Mouse (Mus musculus) limb, embryonic 13.5 days (tissue): ENCODE data around the gene Pex26. TPM values are rescaled to one million over a fixed set of nuclear protein-coding genes. Genes with fewer than 3 reads are reported as not detected.
A peak's percentile ranks its signal among the peaks of the same experiment; 100 is the strongest.

Experiments used
- ATAC-seq: fragments of 200-750 bp; cut with Nextera tagmentation; 2 replicates; pipeline ENCODE4 v1.8.0; 2017; ENCODE audit warnings: low read depth, moderate number of reproducible peaks, moderate TSS enrichment; ENCODE audit not compliant: low FRiP score
- H3K27ac ChIP-seq: fragments of 300-500 bp; sonication (generic); 2 replicates; pipeline ENCODE4 v1.5.1; 2015; ENCODE audit warnings: inconsistent platforms, mild to moderate bottlenecking, moderate library complexity
- H3K27me3 ChIP-seq: fragments of 300-500 bp; sonication (generic); 2 replicates; pipeline ENCODE4 v1.6.1; 2015; ENCODE audit warnings: mild to moderate bottlenecking, inconsistent platforms
- H3K36me3 ChIP-seq: fragments of 300-500 bp; sonication (generic); 2 replicates; pipeline ENCODE4 v1.6.1; 2015; ENCODE audit warnings: inconsistent platforms, mild to moderate bottlenecking, moderate library complexity
- H3K4me1 ChIP-seq: fragments of 300-500 bp; sonication (generic); 2 replicates; pipeline ENCODE4 v1.6.1; 2015; ENCODE audit warnings: inconsistent platforms
- H3K4me2 ChIP-seq: fragments of 300-500 bp; sonication (generic); replicated peaks from 2 replicates; pipeline ENCODE4 v1.6.1; 2015; ENCODE audit warnings: inconsistent platforms, mild to moderate bottlenecking, moderate library complexity
- H3K4me3 ChIP-seq: fragments of 300-500 bp; sonication (generic); 2 replicates; pipeline ENCODE4 v1.5.1; 2015; ENCODE audit warnings: moderate library complexity, mild to moderate bottlenecking, inconsistent platforms
- H3K9ac ChIP-seq: fragments of 300-500 bp; sonication (generic); 2 replicates; pipeline ENCODE4 v1.6.1; 2015; ENCODE audit warnings: mild to moderate bottlenecking, inconsistent platforms
- H3K9me3 ChIP-seq: fragments of 300-500 bp; sonication (generic); 2 replicates; pipeline ENCODE4 v1.6.1; 2016; ENCODE audit warnings: inconsistent platforms
- WGBS: fragments of 180-500 bp; shearing (Covaris S2); methylation state at CpG from one replicate; pipeline ENCODE4 v1.1.7; 2015; 5-methylcytosine and 5-hydroxymethylcytosine counted together
- polyA plus RNA-seq: library from polyadenylated mRNA; unstranded; fragments of >200 nt; fragmentation: Nextera tagmentation; extraction: Ambion mirVana; gene quantifications from 2 replicates; pipeline ENCODE4 v1.2.1, GENCODE M21; 2015

Pex26 gene
- polyA plus RNA-seq, 1 experiment from 2014 or later, result 10.6 TPM

GRCm38 (mm10) chr6:121148360-121148759, 35.1 kb upstream of the Pex26 start:
- Histone ChIP-seq H3K4me2 (no peak overlapping the region), H3K36me3 (no peaks in the 10 kb centered on the region), H3K27ac (no peak overlapping the region), H3K4me3 (no peak overlapping the region), H3K27me3 (no peaks in the 10 kb centered on the region; the same call in 1 of the 2 replicates), H3K9me3 (no peaks in the 10 kb centered on the region), H3K4me1 (peaks cover 57% of the 10 kb centered on the region), H3K9ac (no peak overlapping the region)
- ATAC-seq, result no peak
- WGBS, result 52% methylated on average over 3 of the region's 3 CpGs

GRCm38 (mm10) chr6:121149420-121149819, 34.0 kb upstream of the Pex26 start:
- Histone ChIP-seq H3K4me2 (no peak overlapping the region), H3K9me3 (no peaks in the 10 kb centered on the region), H3K9ac (no peak overlapping the region), H3K27ac (no peak overlapping the region), H3K27me3 (no peaks in the 10 kb centered on the region; the same call in 1 of the 2 replicates), H3K4me1 (peaks cover 49% of the 10 kb centered on the region), H3K4me3 (no peak overlapping the region), H3K36me3 (no peaks in the 10 kb centered on the region)
- 8% methylated on average over 3 of the region's 3 CpGs for WGBS
- ATAC-seq, result no peak

GRCm38 (mm10) chr6:121150126-121150525, 33.3 kb upstream of the Pex26 start:
- H3K27ac ChIP-seq, result no peak overlapping the region
- H3K27me3 ChIP-seq, result no peaks in the 10 kb centered on the region; the same call in 1 of the 2 replicates
- H3K9ac ChIP-seq, result no peak overlapping the region
- WGBS, result 91% methylated on average over 8 of the region's 8 CpGs
- H3K9me3 ChIP-seq, result no peaks in the 10 kb centered on the region
- H3K4me2 ChIP-seq, result no peak overlapping the region
- H3K36me3 ChIP-seq, result no peaks in the 10 kb centered on the region
- H3K4me1 ChIP-seq, result peaks cover 49% of the 10 kb centered on the region
- no peak for ATAC-seq
- H3K4me3 ChIP-seq, result no peak overlapping the region

- Histone ChIP-seq H3K4me2 (no peak overlapping the region), H3K27ac (no peak overlapping the region), H3K27me3 (no peaks in the 10 kb centered on the region), H3K4me3 (no peak overlapping the region), H3K9ac (no peak overlapping the region), H3K9me3 (no peaks in the 10 kb centered on the region), H3K4me1 (peaks cover 45% of the 10 kb centered on the region), H3K36me3 (no peaks in the 10 kb centered on the region)
- ATAC-seq, result 0 out of 2 replicates have a peak, but pooled peaks have one; percentile 30
- WGBS, result 49% methylated on average over 6 of the region's 6 CpGs
Observed at GRCm38 (mm10) chr6:121151732-121152131, 31.7 kb upstream of the Pex26 start.

GRCm38 (mm10) chr6:121153177-121153576, 30.3 kb upstream of the Pex26 start:
- Histone ChIP-seq H3K36me3 (no peaks in the 10 kb centered on the region), H3K4me3 (no peak overlapping the region), H3K27me3 (no peaks in the 10 kb centered on the region), H3K4me2 (no peak overlapping the region), H3K9me3 (no peaks in the 10 kb centered on the region), H3K27ac (no peak overlapping the region), H3K9ac (no peak overlapping the region), H3K4me1 (peaks cover 32% of the 10 kb centered on the region)
- 85% methylated on average over 8 of the region's 8 CpGs for WGBS
- no peak for ATAC-seq

- no peak overlapping the region for H3K27ac ChIP-seq
- H3K4me2 ChIP-seq, result no peak overlapping the region
Observed at GRCm38 (mm10) chr6:121154451-121155300, 28.8 kb upstream of the Pex26 start.

DNA sequence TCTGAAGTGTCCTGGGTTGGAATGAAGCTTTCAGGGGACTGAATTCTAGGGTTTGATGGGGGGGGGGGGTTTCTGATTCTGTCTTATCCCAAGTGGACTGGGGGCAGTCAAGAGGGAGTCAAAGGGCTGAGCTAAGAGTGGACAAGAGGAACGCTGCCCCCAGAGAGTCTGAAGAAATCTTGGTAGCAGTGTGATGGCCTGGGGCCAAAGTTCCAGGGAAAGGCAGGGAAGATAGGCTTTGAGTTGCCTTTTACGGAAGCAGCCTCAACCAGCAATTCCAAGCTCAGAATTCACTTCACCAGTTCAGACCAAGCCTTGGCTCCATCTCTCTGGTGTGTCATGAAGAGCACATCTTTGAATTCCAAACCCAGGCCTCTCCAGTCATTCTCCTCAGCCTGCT, 27.4 kb upstream of the Pex26 start:
- Histone ChIP-seq H3K4me3 (no peak overlapping the region), H3K4me2 (no peak overlapping the region), H3K27me3 (no peaks in the 10 kb centered on the region), H3K4me1 (peaks cover 32% of the 10 kb centered on the region), H3K36me3 (no peaks in the 10 kb centered on the region), H3K9me3 (no peaks in the 10 kb centered on the region), H3K9ac (no peak overlapping the region), H3K27ac (no peak overlapping the region)
- 69% methylated on average over 2 of the region's 2 CpGs for WGBS
- no peak for ATAC-seq

More at GRCm38 (mm10) chr6:121154451-121155300, 28.8 kb upstream of the Pex26 start:
- H3K4me3 ChIP-seq, result no peak overlapping the region
- no peaks in the 10 kb centered on the region for H3K36me3 ChIP-seq
- H3K27me3 ChIP-seq, result no peaks in the 10 kb centered on the region
- H3K4me1 ChIP-seq, result peaks cover 21% of the 10 kb centered on the region
- WGBS, result 79% methylated on average over 16 of the region's 16 CpGs
- no peaks in the 10 kb centered on the region for H3K9me3 ChIP-seq
- no peak overlapping the region for H3K9ac ChIP-seq
- ATAC-seq, result no peak

- Histone ChIP-seq H3K9ac (no peak overlapping the region), H3K27ac (no peak overlapping the region; the same call in 1 of the 2 replicates), H3K4me3 (no peak overlapping the region), H3K36me3 (no peaks in the 10 kb centered on the region), H3K4me1 (peaks cover 24% of the 10 kb centered on the region), H3K27me3 (no peaks in the 10 kb centered on the region), H3K4me2 (no peak overlapping the region), H3K9me3 (no peaks in the 10 kb centered on the region)
- no peak for ATAC-seq
- 90% methylated on average over 5 of the region's 5 CpGs for WGBS
Observed at GRCm38 (mm10) chr6:121159616-121160015, 23.9 kb upstream of the Pex26 start.

DNA sequence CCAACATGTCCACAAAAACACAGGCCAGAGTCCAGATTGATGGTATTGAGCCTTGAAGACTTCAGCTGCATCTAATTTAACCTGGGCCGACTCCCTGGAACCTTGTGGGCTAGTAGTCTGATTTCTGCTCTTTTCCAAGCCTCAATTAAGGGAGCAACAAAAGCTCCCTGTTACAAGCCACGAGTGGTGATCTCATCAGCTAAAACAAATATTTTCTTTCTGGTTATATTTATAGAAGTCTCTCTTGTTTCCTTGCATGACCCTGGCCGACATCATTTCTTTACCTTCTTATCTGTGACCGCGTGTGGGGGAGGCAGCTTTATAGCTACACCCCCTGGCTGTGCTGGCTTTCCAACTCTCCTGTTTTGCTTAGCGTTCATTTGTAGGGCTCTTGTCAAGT, 23.3 kb upstream of the Pex26 start:
- no peak overlapping the region for H3K4me3 ChIP-seq
- no peak for ATAC-seq

GRCm38 (mm10) chr6:121162616-121163015, 20.9 kb upstream of the Pex26 start:
- H3K9ac ChIP-seq, result no peak overlapping the region
- H3K4me1 ChIP-seq, result peaks cover 18% of the 10 kb centered on the region
- no peak overlapping the region for H3K4me3 ChIP-seq
- H3K27ac ChIP-seq, result no peak overlapping the region
- 86% methylated on average over 12 of the region's 12 CpGs for WGBS
- H3K9me3 ChIP-seq, result no peaks in the 10 kb centered on the region
- no peak for ATAC-seq
- no peaks in the 10 kb centered on the region for H3K27me3 ChIP-seq
- no peaks in the 10 kb centered on the region for H3K36me3 ChIP-seq
- H3K4me2 ChIP-seq, result no peak overlapping the region

More for the DNA sequence above, 23.3 kb upstream of the Pex26 start:
- Histone ChIP-seq H3K4me2 (no peak overlapping the region), H3K27me3 (no peaks in the 10 kb centered on the region), H3K4me1 (peaks cover 22% of the 10 kb centered on the region), H3K27ac (no peak overlapping the region; the same call in 1 of the 2 replicates), H3K9ac (no peak overlapping the region), H3K36me3 (no peaks in the 10 kb centered on the region), H3K9me3 (no peaks in the 10 kb centered on the region)
- 48% methylated on average over 6 of the region's 6 CpGs for WGBS

GRCm38 (mm10) chr6:121166098-121166552, 17.3 kb upstream of the Pex26 start:
- WGBS, result 57% methylated on average over 10 of the region's 10 CpGs
- ATAC-seq, result peak; percentile 44; the same call in 1 of the 2 replicates

GRCm38 (mm10) chr6:121167381-121167975, 16.0 kb upstream of the Pex26 start:
- Histone ChIP-seq H3K4me2 (no peak overlapping the region), H3K4me3 (no peak overlapping the region), H3K9me3 (no peaks in the 10 kb centered on the region), H3K27me3 (no peaks in the 10 kb centered on the region), H3K36me3 (no peaks in the 10 kb centered on the region), H3K4me1 (peaks cover 6% of the 10 kb centered on the region; the same call in 1 of the 2 replicates), H3K9ac (no peak overlapping the region), H3K27ac (no peak overlapping the region)
- ATAC-seq, result no peak
- WGBS, result 63% methylated on average over 7 of the region's 7 CpGs

More at GRCm38 (mm10) chr6:121166098-121166552, 17.3 kb upstream of the Pex26 start:
- no peaks in the 10 kb centered on the region for H3K9me3 ChIP-seq
- H3K4me2 ChIP-seq, result no peak overlapping the region
- H3K4me3 ChIP-seq, result no peak overlapping the region
- H3K36me3 ChIP-seq, result no peaks in the 10 kb centered on the region
- no peaks in the 10 kb centered on the region for H3K27me3 ChIP-seq
- peaks cover 8% of the 10 kb centered on the region; the same call in 1 of the 2 replicates for H3K4me1 ChIP-seq
- H3K27ac ChIP-seq, result no peak overlapping the region
- no peak overlapping the region for H3K9ac ChIP-seq
